Mouse (Mus musculus): ENCODE measurements around the gene Prl7d1. TPM values are rescaled to one million over a fixed set of nuclear protein-coding genes. Genes with fewer than 3 reads are reported as not detected.
"Not testable (repeated sequence)": the region's sequence is repeated elsewhere in the genome, so short reads cannot be mapped to it uniquely, and the experiment has no call there.

Prl7d1 gene
- total RNA-seq (2022): not detected

- DNase-seq (ENCODE audit: low spot score in 2 of 2): no peak
Observed at GRCm38 (mm10) chr13:27716636-27717035, at the start of gene Prl7d1. TSS of gene Prl7d1 (minus strand) at chr13:27716736.

DNA sequence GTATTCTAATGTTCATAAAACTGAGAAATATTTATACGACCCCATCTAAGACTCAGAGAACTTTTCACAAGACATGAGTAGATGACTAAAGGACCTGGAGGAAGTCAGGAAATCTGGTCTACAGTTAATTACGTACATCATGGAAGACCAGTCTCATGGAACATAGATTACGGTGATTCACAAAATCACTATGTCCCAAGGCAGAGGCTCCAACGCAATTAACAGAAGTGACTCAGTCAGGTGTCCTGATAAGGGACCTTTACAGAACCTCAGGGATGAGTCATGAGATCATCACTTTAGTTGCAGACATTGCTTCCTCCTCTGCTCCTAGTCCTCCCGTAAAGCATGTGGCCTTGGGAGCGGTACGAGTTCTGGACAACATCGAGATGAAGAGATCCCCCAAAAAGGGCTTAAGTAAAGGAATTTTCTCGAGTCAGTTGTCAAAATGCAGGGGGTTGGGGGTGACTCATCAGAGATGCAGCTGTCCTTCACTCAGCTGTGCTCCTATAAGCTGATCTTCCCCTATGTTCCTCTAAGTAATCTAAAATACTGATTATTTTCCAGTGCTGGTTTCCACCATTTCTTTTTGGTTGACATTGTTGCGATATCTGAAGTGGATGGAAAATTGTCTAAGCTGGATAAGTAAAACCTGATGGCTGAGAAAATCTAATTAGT, 18.1 kb upstream of the Prl7d1 start:
- no peak for DNase-seq (ENCODE audit: low spot score in 2 of 2)

DNA sequence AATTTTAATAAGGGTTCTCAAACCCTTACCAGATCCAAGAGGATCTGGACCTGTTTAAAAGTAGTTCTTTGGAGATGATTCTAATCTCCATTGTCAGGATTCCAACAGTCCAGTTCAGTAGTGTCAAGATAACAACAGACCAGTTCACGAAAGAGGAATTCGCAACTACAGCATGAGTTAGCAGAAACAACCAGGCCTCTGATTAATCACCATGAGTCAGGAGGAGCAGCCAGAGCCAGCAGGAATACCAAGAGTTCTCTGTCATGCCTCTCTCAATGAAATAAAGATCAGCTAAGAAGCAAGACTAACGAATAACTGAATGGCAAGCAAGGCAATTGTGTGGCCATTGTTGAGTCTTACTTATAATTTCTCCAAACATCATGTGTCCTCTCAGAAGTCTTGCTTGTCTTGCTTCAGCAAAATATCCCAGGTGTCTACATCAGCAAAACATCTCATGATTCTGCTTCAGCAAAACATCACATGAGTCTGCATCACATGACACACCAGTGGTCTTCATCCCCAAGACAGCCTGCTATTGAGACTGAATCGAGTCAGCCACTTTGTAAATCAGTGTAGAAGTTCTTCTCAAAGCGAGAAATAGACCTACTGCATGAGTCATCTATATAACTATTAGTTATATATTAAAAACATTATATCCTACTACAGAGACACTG, 13.9 kb upstream of the Prl7d1 start:
- not testable (repeated sequence) for DNase-seq (ENCODE audit: low spot score in 2 of 2)

DNA sequence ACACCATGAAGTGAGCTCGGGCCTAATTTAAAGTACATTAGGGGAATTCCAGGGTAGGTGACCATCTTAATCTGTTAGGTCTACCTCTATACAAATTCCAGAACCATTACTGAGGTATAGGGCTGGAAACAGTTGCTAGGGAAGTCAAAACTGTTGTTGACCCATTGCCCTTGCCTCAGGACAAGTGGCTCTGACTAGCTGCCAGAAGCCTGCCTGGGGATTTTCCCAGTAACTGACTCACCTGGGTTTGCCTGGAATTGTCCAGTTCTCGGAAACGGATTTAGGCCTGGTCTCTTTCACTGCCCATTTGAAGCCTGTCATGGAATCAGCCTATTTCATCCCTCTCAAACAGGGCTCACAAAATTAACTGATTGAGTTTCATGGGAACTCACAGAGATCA, 8.5 kb upstream of the Prl7d1 start:
- DNase-seq (ENCODE audit: low spot score in 2 of 2): not testable (repeated sequence)

- DNase-seq (ENCODE audit: low spot score in 2 of 2): no peak
Observed at GRCm38 (mm10) chr13:27706521-27706920, 10.0 kb downstream of the Prl7d1 start.

DNA sequence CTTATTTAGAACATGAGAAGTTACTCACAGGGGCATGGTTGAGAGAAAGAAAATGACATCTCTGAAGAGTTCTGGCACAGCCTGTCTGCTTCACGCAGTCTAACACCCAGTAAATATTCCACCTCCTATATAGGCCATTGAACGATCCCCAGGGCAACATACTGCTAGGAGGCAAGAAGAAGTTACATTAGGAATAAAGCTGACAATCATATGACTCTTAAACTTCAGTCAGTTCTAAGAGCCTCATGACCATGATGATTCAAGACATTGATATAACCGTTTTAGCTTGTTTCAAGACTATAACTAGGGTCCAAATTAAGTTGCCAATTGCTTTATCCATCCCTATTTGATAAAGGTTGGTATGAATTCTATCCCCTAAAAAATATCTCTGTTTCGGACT, 48.6 kb downstream of the Prl7d1 start, which contains the start of gene Prl7a2:
Prl7a2 (minus strand) TSS at position 101 of the 400 bp plus-strand sequence.
- no peak for DNase-seq (ENCODE audit: low spot score in 2 of 2)

- DNase-seq (ENCODE audit: low spot score in 2 of 2): no peak
Observed at GRCm38 (mm10) chr13:27660747-27661146, 55.8 kb downstream of the Prl7d1 start.

Other genes with a start within 250 kb of the Prl7d1 start
- gene Prl8a8, start 203.5 kb downstream of the Prl7d1 start, total RNA-seq (2022): not detected
- not detected for gene Prl8a9, start 152.1 kb downstream of the Prl7d1 start, total RNA-seq (2022)
- not detected for gene Prl8a1, start 134.6 kb downstream of the Prl7d1 start, total RNA-seq (2022)
- not detected for gene Prl7b1, start 106.2 kb downstream of the Prl7d1 start, total RNA-seq (2022)
- not detected for gene Prl7a1, start 74.2 kb downstream of the Prl7d1 start, total RNA-seq (2022)
- not detected for gene Prl7a2, start 48.7 kb downstream of the Prl7d1 start, total RNA-seq (2022)
- not detected for gene Prl7c1, start 64.1 kb upstream of the Prl7d1 start, total RNA-seq (2022)
- gene Prl2a1, start 84.9 kb upstream of the Prl7d1 start, total RNA-seq (2022): not detected
- not detected for gene Prl2c1, start 132.6 kb upstream of the Prl7d1 start, total RNA-seq (2022)

All from left cerebral cortex, adult 8-10 months (tissue).